Mouse (Mus musculus): ENCODE data around the gene Gm45785.
A peak's percentile ranks its signal among the peaks of the same experiment; 100 is the strongest.
"Not testable (repeated sequence)": the region's sequence is repeated elsewhere in the genome, so short reads cannot be mapped to it uniquely, and the experiment has no call there.

Gm45785 gene

DNA sequence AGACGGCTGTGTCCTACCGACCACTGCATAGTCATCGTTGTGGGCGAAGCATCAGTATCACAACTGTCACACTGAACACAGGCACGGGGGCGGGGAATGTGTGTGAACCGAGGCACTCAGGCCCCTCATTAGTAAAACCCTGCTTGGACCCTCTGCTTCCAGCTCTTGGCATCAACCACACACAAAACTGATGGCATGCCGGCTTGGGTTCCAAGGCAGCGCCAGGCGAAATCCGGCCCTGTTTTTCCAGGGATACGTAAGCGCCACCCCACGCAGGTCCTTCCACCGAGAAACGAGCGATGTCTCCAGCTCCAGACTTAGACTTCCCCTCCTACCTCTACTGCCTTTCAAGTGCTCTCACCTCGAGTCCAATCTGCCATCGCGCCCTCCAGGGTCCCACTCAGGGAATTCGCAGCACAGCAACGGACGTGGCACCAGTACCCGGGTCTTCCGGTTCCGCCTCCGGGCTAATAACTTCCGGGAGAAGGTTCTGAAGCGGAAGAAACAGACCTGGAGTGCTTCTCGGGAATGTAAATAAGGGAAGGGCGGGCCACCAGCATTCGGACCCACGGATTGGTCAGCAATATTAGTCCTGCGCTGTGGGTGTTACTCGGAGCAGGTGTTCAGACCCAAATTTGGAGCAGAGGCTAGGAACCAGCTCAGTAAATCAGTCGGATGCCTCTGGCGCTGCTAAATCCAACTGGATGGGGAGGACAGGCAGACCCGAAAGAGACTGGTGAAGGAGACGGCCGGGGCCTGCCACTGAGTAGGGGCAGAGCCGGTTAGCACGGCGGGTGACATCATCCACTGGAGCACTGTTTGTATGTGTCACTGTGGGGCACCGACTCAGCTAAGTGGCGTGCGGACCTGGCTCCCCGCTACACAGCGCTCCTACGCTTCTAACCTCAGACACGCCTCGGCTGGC lies at the start of gene Gm45785:
Gene Gm45785, minus strand, starts transcription at position 472 of the 925 bp plus-strand sequence.
- peak; percentile 83 for DNase-seq

DNA sequence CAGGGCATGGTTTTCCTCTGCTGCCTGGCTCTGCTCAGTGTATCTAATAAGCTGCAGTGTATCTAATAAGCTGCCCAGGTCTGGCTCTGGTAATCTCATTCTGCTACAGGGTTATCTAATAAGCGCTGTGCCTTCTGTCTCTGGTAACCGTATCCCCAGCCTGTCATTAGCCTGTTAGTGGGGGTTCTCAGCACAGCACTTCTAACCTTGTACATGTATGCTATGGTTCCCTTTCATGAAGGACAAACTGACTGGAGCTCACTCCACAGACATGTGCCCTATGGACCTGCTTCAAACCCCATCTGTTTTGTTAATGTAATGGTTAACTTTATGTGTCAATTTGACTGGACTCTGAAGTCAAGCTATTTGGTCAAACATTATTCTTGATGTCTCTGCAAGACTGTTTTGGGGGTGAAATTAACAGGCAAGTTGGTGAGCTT lies 49.5 kb upstream of the Gm45785 start:
- no peak for DNase-seq

DNA sequence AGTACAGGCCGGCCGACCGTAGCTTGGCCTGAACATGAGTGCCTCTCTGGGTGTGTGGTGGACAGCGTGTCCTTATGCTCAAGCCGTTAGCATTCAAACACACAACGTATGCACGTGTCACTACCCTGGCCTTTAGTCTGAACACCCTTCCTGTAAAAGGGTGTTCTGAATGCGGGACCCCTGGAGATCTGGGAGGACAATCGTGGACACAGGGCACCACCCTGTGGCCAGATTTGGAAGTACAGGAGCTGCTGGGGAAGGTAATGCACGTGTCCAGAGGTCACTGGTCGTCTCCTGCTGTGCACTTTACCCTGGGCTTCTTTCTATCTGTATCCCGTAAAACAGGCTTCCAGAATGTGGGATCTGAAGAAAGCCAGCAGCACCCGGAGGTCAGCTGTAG lies 47.1 kb upstream of the Gm45785 start:
- peak; percentile 87 for DNase-seq

DNA sequence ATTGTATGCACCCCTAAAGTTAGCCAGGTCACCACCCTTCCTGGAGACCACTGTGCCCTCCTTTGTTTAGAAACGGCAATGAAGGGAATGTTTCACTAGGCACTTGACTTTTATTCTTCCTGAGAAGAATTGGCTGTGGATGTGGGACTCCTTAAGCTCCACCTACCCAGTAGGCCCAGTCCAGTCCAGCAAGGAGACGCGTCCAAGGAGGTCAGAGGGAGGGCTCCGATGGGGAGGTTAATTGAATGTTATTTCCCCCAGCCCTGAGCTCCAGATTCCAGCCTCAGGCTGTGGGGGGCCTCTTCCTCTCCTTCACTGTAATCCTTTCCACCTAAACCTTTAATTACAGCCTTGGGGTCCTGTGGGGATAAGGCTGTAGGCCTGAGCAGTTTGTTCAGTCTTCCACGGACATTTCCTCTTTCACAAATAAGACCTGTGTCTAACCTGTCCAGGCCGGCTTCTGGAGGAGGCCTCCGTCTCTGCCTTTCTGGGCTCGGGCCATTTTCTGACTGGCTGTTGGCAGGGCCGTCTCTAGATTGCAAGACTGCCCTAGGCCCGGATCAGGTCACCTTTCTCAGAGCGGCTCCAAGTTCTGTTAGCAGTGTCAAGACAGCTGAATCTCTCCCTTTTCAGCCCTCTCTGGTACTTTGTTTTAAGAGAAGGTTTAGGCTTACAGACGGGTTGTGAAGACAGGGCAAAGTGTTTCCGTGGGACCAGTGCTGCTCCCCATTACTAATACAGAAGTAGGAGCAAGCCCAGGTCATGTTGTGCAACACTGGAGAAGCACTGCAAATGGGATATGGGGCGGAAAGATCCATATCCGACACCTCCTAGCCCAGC lies 46.1 kb upstream of the Gm45785 start:
- peak; percentile 29 for DNase-seq

DNA sequence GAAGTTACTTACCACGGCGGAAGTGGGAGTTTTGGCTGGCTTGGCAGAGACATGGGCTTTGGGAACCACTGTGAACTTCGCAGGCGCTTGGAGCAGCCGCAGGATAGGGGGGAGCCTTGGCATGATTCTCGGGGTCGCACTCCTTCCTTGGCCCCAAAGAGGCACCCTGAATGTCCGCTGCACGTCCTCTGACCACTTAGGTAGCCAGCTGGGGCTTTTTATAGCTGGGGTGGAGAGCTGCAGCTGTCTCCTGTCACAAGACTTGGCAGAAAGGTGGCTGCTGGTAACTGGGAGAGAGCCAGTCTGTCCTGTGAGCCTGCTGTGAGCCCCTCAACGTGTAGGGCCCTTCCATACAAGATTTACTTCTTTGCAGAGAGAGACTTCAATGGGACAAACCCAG lies 44.1 kb upstream of the Gm45785 start, which contains the start of gene Cox8b:
Gene Cox8b, minus strand, starts transcription at position 227 of the 400 bp plus-strand sequence.
- DNase-seq: no peak

DNA sequence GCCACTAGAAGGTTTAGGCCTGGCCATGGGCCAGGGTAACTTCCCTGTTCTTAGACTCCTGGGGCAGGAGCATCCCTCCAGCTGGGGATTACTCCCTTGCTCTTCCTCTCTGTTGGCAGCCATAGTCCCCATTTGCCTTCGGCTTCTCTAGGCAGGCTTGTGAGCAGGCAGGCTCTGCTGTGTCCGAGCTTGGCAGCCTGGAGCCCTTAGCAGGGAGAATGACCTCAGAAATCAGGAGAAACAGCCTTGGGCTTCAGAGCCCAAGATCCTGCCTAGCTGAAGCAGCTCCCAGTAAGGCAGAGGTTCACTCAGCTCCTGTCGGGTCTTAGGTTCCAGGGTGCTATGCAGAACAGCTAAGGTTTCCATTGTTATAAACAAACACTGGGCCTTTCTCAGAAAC lies 43.0 kb upstream of the Gm45785 start:
- DNase-seq: no peak

DNA sequence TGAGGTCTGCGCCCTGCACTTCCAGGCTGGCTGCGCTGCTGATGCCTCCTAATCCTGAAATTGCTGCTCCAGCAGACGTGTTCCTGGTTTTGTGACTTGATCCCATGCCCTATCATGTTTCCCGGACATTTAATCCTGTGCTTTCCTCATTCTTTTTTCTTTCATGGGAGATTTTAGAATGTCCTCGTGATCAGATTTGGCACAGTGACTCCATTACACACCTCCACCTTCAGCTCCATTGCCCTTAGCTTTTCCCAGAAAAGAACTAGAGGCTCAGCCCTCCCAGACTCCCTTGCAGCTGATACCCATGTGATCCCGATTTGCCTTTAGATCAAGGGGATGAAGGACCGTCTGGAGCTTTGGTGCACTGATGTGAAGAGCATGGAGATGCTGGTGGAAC lies 41.7 kb upstream of the Gm45785 start:
- no peak for DNase-seq

DNA sequence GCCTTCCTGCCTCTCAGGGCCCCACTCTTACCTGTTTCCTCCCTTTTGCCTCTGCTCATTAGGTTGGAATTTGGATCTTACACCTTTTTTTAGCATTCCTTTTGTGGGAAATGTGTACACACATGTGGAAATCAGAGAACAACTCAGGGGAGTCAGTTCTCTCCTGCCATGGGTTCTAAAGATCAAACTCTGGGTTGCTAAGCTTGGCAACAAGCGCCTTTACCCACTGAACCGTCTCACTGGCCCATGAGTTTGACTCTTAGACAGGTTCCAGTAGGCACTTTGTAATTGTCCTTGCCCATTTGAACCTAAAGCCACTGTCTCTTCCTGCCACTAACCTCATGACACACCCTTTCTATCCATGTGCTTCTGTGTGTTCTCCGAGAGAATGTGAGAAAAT lies 38.5 kb upstream of the Gm45785 start:
- no peak for DNase-seq

DNA sequence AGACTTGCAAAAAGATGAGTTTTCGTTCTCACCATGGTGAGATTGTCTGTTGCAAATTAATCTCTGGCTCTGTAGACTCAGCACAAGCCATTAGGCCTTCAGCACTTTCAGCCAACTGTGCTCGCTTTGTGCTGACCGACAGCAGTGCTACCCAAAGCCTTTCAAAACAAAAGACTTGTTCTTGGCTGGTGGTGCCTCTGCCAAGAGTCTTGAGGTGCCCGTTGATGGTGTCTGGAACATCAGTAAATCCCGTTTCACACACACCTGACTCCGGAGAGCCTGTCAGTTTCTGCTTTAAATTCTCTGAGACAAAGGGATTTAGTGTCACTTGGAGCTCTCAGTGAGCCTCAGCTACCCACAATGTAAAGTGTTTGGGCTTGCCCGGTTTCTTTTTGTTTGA lies 37.9 kb upstream of the Gm45785 start:
- DNase-seq: no peak

DNA sequence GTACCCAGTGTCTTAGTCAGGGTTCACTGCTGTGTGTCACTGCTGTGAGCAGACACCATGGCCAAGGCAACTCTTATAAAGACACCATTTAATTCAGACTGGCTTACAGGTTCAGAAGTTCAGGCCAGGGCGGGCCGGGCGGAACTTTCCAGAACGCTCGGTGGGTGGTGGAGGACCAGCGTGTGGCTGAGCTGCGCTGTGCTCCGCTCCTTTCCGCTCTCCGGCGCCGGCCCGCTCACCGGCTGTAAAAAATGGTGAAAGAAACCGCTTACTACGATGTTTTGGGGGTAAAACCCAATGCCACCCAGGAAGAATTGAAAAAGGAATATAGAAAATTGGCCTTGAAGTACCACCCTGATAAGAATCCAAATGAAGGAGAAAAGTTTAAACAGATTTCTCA lies 34.5 kb upstream of the Gm45785 start:
- DNase-seq: not testable (repeated sequence)

DNA sequence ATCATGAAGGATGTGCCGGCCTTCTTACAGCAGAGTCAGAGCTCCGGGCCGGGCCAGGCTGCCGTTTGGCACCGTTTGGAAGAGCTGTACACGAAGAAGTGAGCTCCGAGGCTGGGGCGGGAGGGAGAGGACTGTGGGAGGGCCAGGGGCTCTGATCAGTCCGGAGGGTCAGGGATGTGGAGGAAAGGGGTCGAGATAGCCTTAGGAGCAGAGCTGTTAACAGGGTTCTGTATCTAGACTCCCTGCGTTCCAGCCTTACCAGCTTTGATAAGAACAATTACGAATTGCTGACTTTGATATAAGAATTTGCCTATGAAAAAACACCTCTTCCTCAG lies 26.3 kb upstream of the Gm45785 start:
- DNase-seq: no peak

DNA sequence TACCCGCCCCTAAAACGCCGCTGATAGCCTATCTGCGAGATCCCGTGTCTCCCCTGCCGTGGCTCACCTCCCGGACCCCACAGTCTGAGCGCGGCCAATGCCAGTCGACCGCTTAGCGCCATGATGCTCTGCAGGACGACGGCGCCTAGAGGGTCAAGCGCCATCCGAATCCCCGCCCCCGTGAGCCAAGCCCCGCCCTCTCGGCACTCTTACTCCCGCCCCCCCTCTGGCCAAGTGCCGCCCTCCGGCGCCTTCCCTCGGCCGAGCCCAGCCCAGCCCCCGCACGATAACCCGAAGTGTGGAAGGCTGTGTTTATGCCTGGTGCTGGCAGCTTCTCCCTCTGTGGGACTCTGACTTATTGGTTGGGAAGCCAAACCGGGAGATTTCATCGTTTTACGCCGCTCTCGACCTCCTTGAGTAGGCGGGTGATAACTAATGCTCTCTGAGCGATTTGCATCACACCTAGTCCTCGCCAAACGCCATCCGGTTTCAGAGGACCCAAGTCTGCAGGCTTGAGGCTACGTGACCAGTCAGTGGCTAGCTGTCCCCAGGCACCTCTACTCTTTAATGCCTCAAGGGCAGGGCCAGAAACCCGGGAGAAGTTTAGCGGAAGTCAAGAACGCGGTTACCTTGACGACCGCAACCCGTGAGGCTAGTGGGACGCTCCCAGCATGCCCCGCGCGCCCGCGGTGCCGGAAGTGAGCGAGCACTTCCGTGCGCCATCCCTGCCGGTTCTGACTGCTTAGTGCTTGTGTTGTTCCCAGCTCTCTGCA lies 25.8 kb upstream of the Gm45785 start, which contains the start of the genes Psmd13 and Sirt3:
Gene Psmd13, plus strand, starts transcription at position 273 of the 773 bp plus-strand sequence.
Gene Sirt3, minus strand, starts transcription at position 614 of the 773 bp plus-strand sequence.
- peak; percentile 96 for DNase-seq

DNA sequence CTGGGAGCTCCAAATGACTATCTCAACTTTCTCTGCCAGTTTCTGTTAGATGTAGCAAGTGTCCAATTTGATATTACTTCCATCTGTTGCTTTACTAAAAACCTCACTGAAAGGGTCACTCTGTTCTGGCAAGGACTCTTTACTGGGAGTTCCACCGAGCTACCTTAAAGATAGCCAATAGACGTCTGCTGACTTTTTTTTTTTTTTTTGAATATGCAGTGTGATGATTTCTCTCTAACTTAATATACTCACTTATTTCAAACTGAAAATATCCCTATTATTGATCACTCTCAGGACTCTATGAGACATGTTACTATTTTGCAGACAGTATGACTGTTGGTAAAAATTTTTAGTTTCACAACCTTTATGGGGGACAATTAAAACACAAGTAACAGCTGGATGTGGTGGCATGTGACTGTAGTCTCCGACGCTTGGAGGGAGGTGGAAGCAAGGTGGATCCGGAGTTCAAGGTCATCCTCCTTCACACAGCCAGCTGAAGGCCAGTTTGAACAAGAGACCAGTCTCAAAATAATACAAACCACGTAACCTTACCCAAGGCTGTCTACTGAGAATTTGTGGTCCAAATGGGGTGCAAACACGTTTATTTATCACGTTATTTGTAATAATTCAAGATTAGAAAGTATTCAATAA lies 24.9 kb upstream of the Gm45785 start:
- DNase-seq: no peak

DNA sequence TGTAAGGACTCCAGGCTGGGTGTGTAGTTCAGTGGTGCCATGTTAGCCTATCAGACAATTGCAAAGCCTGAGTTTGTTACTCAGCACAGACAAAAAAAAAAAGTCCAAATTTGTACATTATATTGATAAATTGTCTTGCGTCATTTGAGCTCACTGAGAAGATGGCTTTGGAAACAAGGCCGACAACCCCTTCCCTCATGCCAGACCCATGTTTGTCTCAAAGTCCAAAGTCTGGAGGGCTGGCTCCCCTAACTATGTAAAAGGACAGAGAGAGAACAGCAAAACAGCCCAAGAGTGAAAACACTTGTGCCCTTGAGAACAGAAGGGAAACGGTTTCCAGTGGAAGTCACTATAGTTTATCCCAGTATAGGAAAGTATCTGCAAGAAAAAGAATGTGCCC lies 24.3 kb upstream of the Gm45785 start:
- DNase-seq: no peak

DNA sequence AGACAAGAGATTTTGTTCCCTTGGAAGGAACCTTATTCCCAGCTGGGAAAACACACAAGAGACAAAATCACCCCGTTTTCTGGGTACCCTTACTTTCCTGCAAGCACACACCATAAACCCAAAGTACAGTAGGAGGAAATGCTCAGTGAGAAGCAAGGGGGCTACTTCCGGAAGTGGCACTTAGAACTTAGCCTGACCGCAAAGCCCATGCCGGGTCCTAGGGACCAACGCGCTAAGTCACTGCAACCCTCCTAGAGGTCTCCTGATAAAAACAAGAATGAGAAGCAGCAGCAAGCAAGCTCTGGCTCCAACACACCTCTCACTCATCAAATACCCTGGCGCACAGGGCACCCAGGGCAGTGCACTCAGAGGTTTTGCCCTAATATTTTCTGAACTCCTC lies 23.2 kb upstream of the Gm45785 start:
- DNase-seq: no peak

DNA sequence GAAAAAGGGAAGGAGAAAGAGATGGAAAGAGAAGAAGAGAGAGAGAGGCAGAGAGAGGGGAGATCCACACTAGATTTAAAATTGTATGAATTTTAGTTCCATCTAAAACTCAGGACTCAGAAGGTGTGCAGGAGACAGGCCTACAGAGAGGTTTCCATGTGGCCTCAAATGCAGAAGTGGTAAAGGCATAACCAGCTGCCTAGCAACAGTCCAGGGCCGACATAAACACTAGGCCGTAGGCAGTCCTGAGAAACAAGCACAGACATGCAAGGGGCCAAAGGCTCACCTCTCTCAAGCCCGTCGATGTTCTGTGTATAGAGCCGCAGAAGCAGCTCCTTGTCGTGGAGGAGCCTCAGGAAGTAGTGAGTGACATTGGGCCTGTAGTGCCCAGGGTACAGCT lies 21.2 kb upstream of the Gm45785 start:
- DNase-seq: no peak

DNA sequence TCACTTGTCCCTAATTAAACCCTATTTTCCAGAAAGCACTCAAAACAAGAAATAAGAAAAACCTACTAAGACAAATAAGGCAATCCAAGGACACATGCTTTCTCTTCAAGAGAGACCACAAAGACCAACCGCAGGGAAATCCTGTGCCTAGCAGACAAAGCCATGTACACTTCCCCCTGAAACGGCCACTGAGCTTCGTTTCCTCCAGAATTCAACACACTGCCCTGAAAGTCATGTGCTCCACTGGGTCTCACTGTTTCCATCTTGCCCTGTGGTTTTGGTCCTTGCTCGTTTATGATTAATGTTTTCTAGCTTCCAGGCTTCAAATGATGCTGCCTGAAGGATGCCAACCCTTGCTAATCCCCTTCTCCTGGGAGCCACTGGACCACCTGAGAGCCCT lies 18.1 kb upstream of the Gm45785 start:
- no peak for DNase-seq

DNA sequence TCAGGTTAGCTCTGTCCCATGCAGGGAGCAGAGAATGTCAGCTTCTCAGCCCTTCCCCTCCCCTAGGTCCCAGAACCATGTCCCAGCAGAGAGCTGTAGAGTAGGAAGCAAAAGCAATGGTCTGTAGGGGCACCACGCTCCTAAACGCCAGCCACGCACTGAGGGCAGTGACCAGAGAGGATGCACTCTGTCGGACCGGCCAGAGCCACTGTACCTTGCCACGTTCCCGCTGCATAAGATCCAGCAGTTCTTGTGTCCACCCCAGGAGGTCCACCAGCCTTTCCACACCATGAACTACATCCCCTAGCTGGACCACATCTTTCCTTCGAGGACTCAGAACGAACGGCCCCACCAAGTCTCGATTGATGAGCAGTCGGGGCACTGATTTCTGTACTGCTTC lies 8.6 kb upstream of the Gm45785 start:
- no peak for DNase-seq

DNA sequence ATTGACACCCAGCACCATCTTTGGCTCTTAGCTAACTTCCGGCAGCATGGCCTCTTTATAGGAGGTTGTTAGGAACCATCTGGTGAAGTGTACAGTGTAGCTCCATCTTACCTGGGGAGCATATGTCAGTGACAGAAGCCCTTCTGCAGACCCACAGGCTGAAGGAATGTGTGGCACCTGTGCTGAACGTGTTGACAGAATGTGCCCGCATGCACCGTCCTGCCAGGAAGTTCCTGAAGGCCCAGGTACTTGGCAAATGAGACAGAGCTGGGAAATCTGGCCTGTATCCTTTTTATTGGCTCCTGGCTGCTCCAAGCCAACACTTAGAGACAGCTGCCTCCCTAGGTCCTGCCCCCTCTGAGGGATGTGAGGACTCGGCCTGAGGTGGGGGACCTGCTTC lies 4.6 kb upstream of the Gm45785 start:
- no peak for DNase-seq

DNA sequence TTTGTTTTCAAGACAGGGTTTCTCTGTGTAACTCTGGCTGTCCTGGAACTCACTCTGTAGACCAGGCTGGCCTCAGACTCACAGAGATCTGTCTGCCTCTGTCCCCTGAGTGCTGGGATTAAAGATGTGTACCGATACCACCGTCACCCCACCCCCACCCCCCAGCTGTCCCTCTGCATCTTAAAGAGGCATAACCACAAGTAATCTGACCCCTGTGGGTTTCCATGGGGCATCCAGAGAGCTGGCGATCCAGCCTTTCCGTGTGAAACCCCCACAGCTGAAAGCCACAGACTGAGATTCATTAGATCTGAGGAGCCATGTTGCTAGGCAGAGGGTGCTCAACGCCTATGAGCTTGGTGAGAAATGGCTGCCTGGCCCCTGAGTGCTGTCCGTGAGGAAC lies 3.9 kb upstream of the Gm45785 start:
- DNase-seq: no peak

DNA sequence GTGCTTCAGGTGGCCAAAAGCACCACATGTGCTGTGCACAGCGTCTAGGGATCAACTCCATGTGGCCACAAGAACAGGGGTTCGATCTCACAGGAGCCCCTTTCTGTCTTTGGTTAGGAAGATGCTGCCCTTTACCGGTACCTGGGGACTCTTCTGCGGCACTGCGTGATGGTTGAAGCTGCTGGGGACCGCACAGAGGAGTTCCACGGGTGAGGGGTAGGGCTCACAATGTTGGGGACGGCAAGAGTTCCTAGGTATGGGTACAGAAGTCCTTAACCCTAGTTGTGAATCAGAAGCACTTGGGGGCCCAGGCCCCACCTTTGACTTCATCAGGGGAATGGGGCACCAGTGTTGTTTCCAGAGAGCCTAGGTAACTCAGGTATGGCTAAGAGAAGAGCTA lies 2.6 kb upstream of the Gm45785 start:
- no peak for DNase-seq

All from lung, postnatal 14 days (tissue).